Mouse (Mus musculus) lung, postnatal 0 days (tissue): ENCODE results near the gene Zfp84. TPM values are rescaled to one million over a fixed set of nuclear protein-coding genes. Genes with fewer than 3 reads are reported as not detected.
A peak's percentile ranks its signal among the peaks of the same experiment; 100 is the strongest.
"Not testable (repeated sequence)": the region's sequence is repeated elsewhere in the genome, so short reads cannot be mapped to it uniquely, and the experiment has no call there.

Source experiments
- ATAC-seq: fragments of 200-750 bp; cut with Nextera tagmentation; 2 replicates; pipeline ENCODE4 v1.8.0; 2017; ENCODE audit warnings: moderate library complexity
- DNase-seq: peaks from one replicate; pipeline ENCODE4 v3.0.0-alpha.2; 2016; ENCODE audit warnings: low spot score
- H3K27ac ChIP-seq: fragments of 300-500 bp; sonication (generic); 2 replicates; pipeline ENCODE4 v1.5.1; 2014; ENCODE audit warnings: antibody characterized with exemption, mild to moderate bottlenecking, low read length, mixed read lengths
- H3K27me3 ChIP-seq: fragments of 300-500 bp; sonication (generic); replicated peaks from 2 replicates; pipeline ENCODE4 v1.6.1; 2014; ENCODE audit warnings: low read length, mixed read lengths; ENCODE audit not compliant: insufficient read depth
- H3K36me3 ChIP-seq: fragments of 300-500 bp; sonication (generic); 2 replicates; pipeline ENCODE4 v1.6.1; 2014; ENCODE audit warnings: low read length, mixed read lengths; ENCODE audit not compliant: insufficient read depth
- H3K4me1 ChIP-seq: fragments of 300-500 bp; sonication (generic); 2 replicates; pipeline ENCODE4 v1.6.1; 2014; ENCODE audit warnings: antibody characterized with exemption, low read depth, low read length, mixed read lengths; ENCODE audit not compliant: insufficient read depth
- H3K4me2 ChIP-seq: fragments of 300-500 bp; sonication (generic); replicated peaks from 2 replicates; pipeline ENCODE4 v1.6.1; 2014; ENCODE audit warnings: low read depth, mild to moderate bottlenecking, low read length, moderate library complexity, mixed read lengths
- H3K4me3 ChIP-seq: fragments of 300-500 bp; sonication (generic); 2 replicates; pipeline ENCODE4 v1.5.1; 2014; ENCODE audit warnings: low read depth, low read length
- H3K9ac ChIP-seq: fragments of 300-500 bp; sonication (generic); replicated peaks from 2 replicates; pipeline ENCODE4 v1.6.1; 2014; ENCODE audit warnings: low read depth, mild to moderate bottlenecking
- H3K9me3 ChIP-seq: fragments of 300-500 bp; sonication (generic); 2 replicates; pipeline ENCODE4 v1.6.1; 2016; ENCODE audit warnings: low read length, mixed read lengths
- CTCF ChIP-seq: IDR thresholded peaks from 2 replicates; pipeline ENCODE4 v1.5.1; 2016; ENCODE audit warnings: antibody characterized with exemption, mild to moderate bottlenecking
- EP300 ChIP-seq: IDR thresholded peaks from 2 replicates; pipeline ENCODE4 v1.6.1; 2016; ENCODE audit warnings: antibody characterized with exemption, mild to moderate bottlenecking, control low read depth
- WGBS: fragments of 180-500 bp; shearing (Covaris S2); extraction: QIAGEN DNeasy Blood & Tissue Kit; methylation state at CpG from one replicate; pipeline ENCODE4 v1.1.7; 2014; 5-methylcytosine and 5-hydroxymethylcytosine counted together
- polyA plus RNA-seq: library from polyadenylated mRNA; unstranded; fragments of >200 nt; fragmentation: Nextera tagmentation; extraction: Ambion mirVana; gene quantifications from 2 replicates; pipeline ENCODE4 v1.2.1, GENCODE M21; 2015

Zfp84 gene
- polyA plus RNA-seq = 6.9 and 7.9 TPM in 2 replicates

- Histone ChIP-seq H3K36me3 (no peaks in the 10 kb centered on the region; the same call in 1 of the 2 replicates), H3K4me3 (peak within 1 kb of the TSS; percentile 69), H3K4me1 (peaks cover 7% of the 10 kb centered on the region), H3K9ac (peak within 1 kb of the TSS; percentile 61), H3K9me3 (no peaks in the 10 kb centered on the region), H3K27me3 (no peaks in the 10 kb centered on the region), H3K4me2 (peak within 1 kb of the TSS; percentile 62), H3K27ac (peak within 1 kb of the TSS; percentile 89)
- DNase-seq (peak; percentile 99), ATAC-seq (peak; percentile 97)
- WGBS = under 1% methylated on average over 32 of the region's 32 CpGs
- TF ChIP-seq CTCF (no peak), EP300 (no peak; the same call in 1 of the 2 replicates)
Measured at GRCm38 (mm10) chr7:29768090-29768900, at the start of gene Zfp84. Gene Zfp84, plus strand, starts transcription at chr7:29768552.

DNA sequence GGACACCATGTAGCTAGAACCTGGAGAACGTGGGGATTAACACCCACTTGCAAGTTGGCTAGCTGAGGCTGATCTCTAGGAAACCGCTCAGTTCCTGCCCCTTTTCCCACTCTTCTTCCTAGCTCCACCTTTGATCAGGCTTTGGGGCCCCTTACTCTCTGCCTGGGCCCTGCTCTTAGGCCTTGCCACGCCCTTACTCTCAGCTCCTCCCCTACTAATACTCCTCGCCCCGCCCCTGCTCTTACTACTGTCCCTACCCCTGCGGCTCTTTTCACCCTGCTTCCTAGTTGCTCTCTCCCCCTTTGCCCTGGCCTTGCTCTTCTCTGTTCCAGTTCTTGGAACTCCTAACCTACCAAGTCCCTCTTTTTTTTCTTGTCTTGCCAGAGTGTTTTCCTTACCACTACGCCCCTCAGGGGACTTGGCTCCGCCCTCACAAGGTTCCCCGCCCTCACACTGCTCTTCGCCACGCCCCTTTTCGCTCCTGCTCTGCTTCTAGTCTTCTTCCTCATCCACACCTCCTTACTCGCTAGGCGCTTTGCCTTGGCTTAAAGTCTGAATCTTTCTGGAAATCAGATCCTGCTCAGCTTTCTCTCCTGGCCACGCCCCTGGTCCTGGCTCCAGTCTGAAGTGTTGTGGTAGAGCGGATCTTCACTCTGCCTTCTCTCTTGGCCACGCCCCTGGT, 42.8 kb upstream of the Zfp84 start:
- not testable (repeated sequence) for ATAC-seq, H3K4me1 ChIP-seq, H3K4me2 ChIP-seq

DNA sequence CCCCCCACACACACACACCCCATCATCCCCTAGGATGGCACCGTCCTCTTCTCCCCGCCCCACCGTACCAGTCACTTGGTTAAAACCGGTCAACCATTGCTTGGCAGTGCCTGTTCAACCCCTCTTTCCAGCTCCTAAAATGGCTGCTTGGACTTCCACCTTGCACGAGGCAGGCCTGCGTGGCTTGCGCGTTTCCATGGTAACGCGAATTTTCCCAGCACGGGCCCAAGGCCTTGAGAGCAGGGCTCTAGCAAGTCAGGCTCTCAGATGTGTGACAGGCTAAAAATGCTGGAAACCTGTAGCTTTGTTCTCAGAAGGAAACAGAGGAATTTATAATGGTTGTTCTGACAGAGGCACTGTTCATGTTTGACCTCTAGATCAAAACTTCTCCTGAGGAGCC, 41.5 kb upstream of the Zfp84 start, which contains the start of gene Catsperg2:
Gene Catsperg2 (minus strand): TSS at position 173 of the 400 bp plus-strand sequence.
- WGBS = 56% methylated on average over 11 of the region's 11 CpGs
- H3K9me3 ChIP-seq = not testable (repeated sequence)

More for the DNA sequence above, 42.8 kb upstream of the Zfp84 start:
- not testable (repeated sequence) for H3K9ac ChIP-seq, H3K27me3 ChIP-seq, H3K27ac ChIP-seq, H3K36me3 ChIP-seq, H3K4me3 ChIP-seq, H3K9me3 ChIP-seq
- WGBS = 30% methylated on average over 16 of the region's 17 CpGs
- DNase-seq = peak; percentile 4

GRCm38 (mm10) chr7:29728055-29728454, 40.3 kb upstream of the Zfp84 start:
- Histone ChIP-seq H3K9ac (no peak overlapping the region), H3K9me3 (peaks cover 5% of the 10 kb centered on the region; the same call in 1 of the 2 replicates), H3K36me3 (no peaks in the 10 kb centered on the region), H3K27ac (no peak overlapping the region), H3K27me3 (no peaks in the 10 kb centered on the region), H3K4me2 (no peak overlapping the region), H3K4me3 (no peak overlapping the region), H3K4me1 (no peaks in the 10 kb centered on the region)
- WGBS = 97% methylated on average over 2 of the region's 2 CpGs
- ATAC-seq (no peak), DNase-seq (no peak)
- TF ChIP-seq EP300 (no peak), CTCF (no peak)

More for the DNA sequence above, 41.5 kb upstream of the Zfp84 start, which contains the start of gene Catsperg2:
- H3K27me3 ChIP-seq, H3K27ac ChIP-seq, DNase-seq, H3K4me3 ChIP-seq, H3K36me3 ChIP-seq, H3K4me1 ChIP-seq, ATAC-seq, H3K4me2 ChIP-seq, H3K9ac ChIP-seq: not testable (repeated sequence)

DNA sequence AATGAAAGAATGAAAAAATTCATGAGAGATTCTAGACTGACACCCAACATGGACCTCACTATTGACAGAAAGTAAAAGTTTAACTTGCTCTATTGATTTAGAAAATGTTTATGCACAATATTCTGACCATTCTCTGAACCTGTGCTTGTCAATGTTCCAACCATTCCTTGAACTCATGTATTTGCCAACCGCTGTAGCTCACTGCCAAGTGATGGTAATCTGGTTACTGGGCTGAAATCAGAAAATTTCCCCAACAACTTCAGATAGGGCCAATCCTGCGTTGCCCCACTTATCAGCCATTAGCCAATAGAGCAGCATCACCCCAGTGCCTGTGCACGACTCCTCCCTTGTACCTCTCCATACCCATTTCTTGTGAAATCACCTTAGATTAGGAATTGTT, 26.1 kb upstream of the Zfp84 start:
- ATAC-seq = no peak
- Histone ChIP-seq H3K4me1 (no peaks in the 10 kb centered on the region), H3K4me2 (no peak overlapping the region), H3K36me3 (no peaks in the 10 kb centered on the region), H3K27ac (no peak overlapping the region), H3K27me3 (no peaks in the 10 kb centered on the region), H3K9me3 (no peaks in the 10 kb centered on the region), H3K9ac (no peak overlapping the region), H3K4me3 (no peak overlapping the region)
- 60% methylated on average over 3 of the region's 3 CpGs for WGBS
- DNase-seq = no peak
- no peak for TF ChIP-seq EP300
- no peak for TF ChIP-seq CTCF

- TF ChIP-seq EP300 (no peak), CTCF (no peak)
- no peak overlapping the region for H3K4me3 ChIP-seq
- ATAC-seq (no peak), DNase-seq (no peak)
- H3K9me3 ChIP-seq = no peaks in the 10 kb centered on the region
- WGBS = 83% methylated on average over 5 of the region's 5 CpGs
- H3K9ac ChIP-seq = no peak overlapping the region
- H3K4me2 ChIP-seq = no peak overlapping the region
- H3K27ac ChIP-seq = no peak overlapping the region
- no peaks in the 10 kb centered on the region for H3K27me3 ChIP-seq
- H3K4me1 ChIP-seq = no peaks in the 10 kb centered on the region
- H3K36me3 ChIP-seq = no peaks in the 10 kb centered on the region
Measured at GRCm38 (mm10) chr7:29760476-29760875, 7.9 kb upstream of the Zfp84 start.
